Mouse (Mus musculus) olfactory bulb, adult 2 months (tissue): ENCODE results near the gene Bcas3.

Experiments used
- CTCF ChIP-seq: fragments of 200-500 bp; IDR thresholded peaks from 2 replicates; pipeline ENCODE4 v1.5.1; 2012; ENCODE audit warnings: low read depth, mild to moderate bottlenecking, low read length, moderate library complexity; ENCODE audit not compliant: insufficient read depth
- POLR2A ChIP-seq: fragments of 200-500 bp; IDR thresholded peaks from 2 replicates; pipeline ENCODE4 v1.6.1; 2012; ENCODE audit warnings: mild to moderate bottlenecking, low read depth, low read length, moderate library complexity; ENCODE audit not compliant: insufficient read depth

- no peak for TF ChIP-seq CTCF
- no peak for TF ChIP-seq POLR2A
Measured at GRCm38 (mm10) chr11:85648893-85649292, 295.9 kb downstream of the Bcas3 start.
